Mouse (Mus musculus) urinary bladder, postnatal 10 days (tissue): ENCODE data around the gene Fbxl17.

Experiments
- DNase-seq: peaks from one replicate; pipeline ENCODE4 v3.0.0; 2022; ENCODE audit warnings: low spot score

Gene Fbxl17

GRCm38 (mm10) chr17:63279144-63279543 lies 220.7 kb downstream of the Fbxl17 start:
- DNase-seq = no peak

- DNase-seq = no peak
Measured at GRCm38 (mm10) chr17:63273353-63273752, 226.5 kb downstream of the Fbxl17 start.

- DNase-seq = no peak
Measured at GRCm38 (mm10) chr17:63272914-63273313, 226.9 kb downstream of the Fbxl17 start.

GRCm38 (mm10) chr17:63271000-63271399 lies 228.8 kb downstream of the Fbxl17 start:
- DNase-seq = no peak

- no peak for DNase-seq
Measured at GRCm38 (mm10) chr17:63270513-63270912, 229.3 kb downstream of the Fbxl17 start.

GRCm38 (mm10) chr17:63262674-63263073 lies 237.1 kb downstream of the Fbxl17 start:
- no peak for DNase-seq

- no peak for DNase-seq
Measured at GRCm38 (mm10) chr17:63261508-63262141, 238.2 kb downstream of the Fbxl17 start.

GRCm38 (mm10) chr17:63259091-63259490 lies 240.7 kb downstream of the Fbxl17 start:
- DNase-seq = no peak

- no peak for DNase-seq
Measured at GRCm38 (mm10) chr17:63246144-63246619, 253.6 kb downstream of the Fbxl17 start.

- no peak for DNase-seq
Measured at GRCm38 (mm10) chr17:63245472-63245871, 254.3 kb downstream of the Fbxl17 start.

GRCm38 (mm10) chr17:63242761-63243160 lies 257.1 kb downstream of the Fbxl17 start:
- no peak for DNase-seq

- no peak for DNase-seq
Measured at GRCm38 (mm10) chr17:63240731-63241106, 259.1 kb downstream of the Fbxl17 start.

GRCm38 (mm10) chr17:63240021-63240730 lies 259.6 kb downstream of the Fbxl17 start:
- no peak for DNase-seq

GRCm38 (mm10) chr17:63236846-63237245 lies 263.0 kb downstream of the Fbxl17 start:
- DNase-seq = no peak

- no peak for DNase-seq
Measured at GRCm38 (mm10) chr17:63236221-63236620, 263.6 kb downstream of the Fbxl17 start.

GRCm38 (mm10) chr17:63235821-63236220 lies 264.0 kb downstream of the Fbxl17 start:
- DNase-seq = no peak

- no peak for DNase-seq
Measured at GRCm38 (mm10) chr17:63229111-63229510, 270.7 kb downstream of the Fbxl17 start.

- no peak for DNase-seq
Measured at GRCm38 (mm10) chr17:63226380-63226779, 273.4 kb downstream of the Fbxl17 start.

- no peak for DNase-seq
Measured at GRCm38 (mm10) chr17:63225959-63226358, 273.9 kb downstream of the Fbxl17 start.

GRCm38 (mm10) chr17:63223675-63224074 lies 276.1 kb downstream of the Fbxl17 start:
- no peak for DNase-seq

- no peak for DNase-seq
Measured at GRCm38 (mm10) chr17:63221632-63222031, 278.2 kb downstream of the Fbxl17 start.

GRCm38 (mm10) chr17:63220821-63221220 lies 279.0 kb downstream of the Fbxl17 start:
- DNase-seq = no peak

GRCm38 (mm10) chr17:63217016-63217415 lies 282.8 kb downstream of the Fbxl17 start:
- DNase-seq = no peak

- no peak for DNase-seq
Measured at GRCm38 (mm10) chr17:63212018-63212417, 287.8 kb downstream of the Fbxl17 start.
